Mouse (Mus musculus): ENCODE measurements at regions not wholly inside any gene's neighbourhood (a gene's known extent, or its start where the extent isn't known, plus 50 kb on each side); places are given as distances from the start of the nearest gene placed in this dataset.

GRCm38 (mm10) chr1:39096726-39097125, 96.8 kb upstream of the Npas2 start:
- no peaks in the 10 kb centered on the region for H3K36me3 ChIP-seq (ENCODE audit: control insufficient read depth, insufficient read depth, low read length)
- no peak overlapping the region for H3K4me2 ChIP-seq (ENCODE audit: low read length)
- H3K9me3 ChIP-seq (ENCODE audit: control insufficient read depth, low read length): no peaks in the 10 kb centered on the region
- H3K4me3 ChIP-seq (ENCODE audit: low read length): no peak overlapping the region
- no peaks in the 10 kb centered on the region for H3K27me3 ChIP-seq (replicated peaks; ENCODE audit: control insufficient read depth, insufficient read depth, low read length)
- no peak for ATAC-seq
- 90% methylated on average over 3 of the region's 3 CpGs for WGBS
- no peak overlapping the region for H3K27ac ChIP-seq (ENCODE audit: low read depth, low read length)
- H3K4me1 ChIP-seq (ENCODE audit: control insufficient read depth, insufficient read depth, low read depth, low read length): no peaks in the 10 kb centered on the region
- H3K9ac ChIP-seq (ENCODE audit: low read depth, low read length): no peak overlapping the region

GRCm38 (mm10) chr1:39097499-39097898, 96.0 kb upstream of the Npas2 start:
- no peak overlapping the region for H3K9ac ChIP-seq (ENCODE audit: low read depth, low read length)
- H3K9me3 ChIP-seq (ENCODE audit: control insufficient read depth, low read length): no peaks in the 10 kb centered on the region
- 88% methylated on average over 10 of the region's 10 CpGs for WGBS
- no peaks in the 10 kb centered on the region for H3K4me1 ChIP-seq (ENCODE audit: control insufficient read depth, insufficient read depth, low read depth, low read length)
- ATAC-seq: no peak
- no peak overlapping the region for H3K27ac ChIP-seq (ENCODE audit: low read depth, low read length)
- H3K4me3 ChIP-seq (ENCODE audit: low read length): no peak overlapping the region
- H3K36me3 ChIP-seq (ENCODE audit: control insufficient read depth, insufficient read depth, low read length): no peaks in the 10 kb centered on the region
- no peaks in the 10 kb centered on the region for H3K27me3 ChIP-seq (replicated peaks; ENCODE audit: control insufficient read depth, insufficient read depth, low read length)
- H3K4me2 ChIP-seq (ENCODE audit: low read length): no peak overlapping the region

GRCm38 (mm10) chr1:39098154-39098553, 95.4 kb upstream of the Npas2 start:
- H3K4me2 ChIP-seq (ENCODE audit: low read length): no peak overlapping the region
- no peaks in the 10 kb centered on the region for H3K27me3 ChIP-seq (replicated peaks; ENCODE audit: control insufficient read depth, insufficient read depth, low read length)
- no peaks in the 10 kb centered on the region for H3K36me3 ChIP-seq (ENCODE audit: control insufficient read depth, insufficient read depth, low read length)
- 87% methylated on average over 5 of the region's 5 CpGs for WGBS
- no peak overlapping the region for H3K27ac ChIP-seq (ENCODE audit: low read depth, low read length)
- ATAC-seq: no peak
- no peak overlapping the region for H3K4me3 ChIP-seq (ENCODE audit: low read length)
- H3K9me3 ChIP-seq (ENCODE audit: control insufficient read depth, low read length): no peaks in the 10 kb centered on the region
- no peak overlapping the region for H3K9ac ChIP-seq (ENCODE audit: low read depth, low read length)
- H3K4me1 ChIP-seq (ENCODE audit: control insufficient read depth, insufficient read depth, low read depth, low read length): no peaks in the 10 kb centered on the region

- no peak overlapping the region for H3K9ac ChIP-seq (ENCODE audit: low read depth, low read length)
Measured at GRCm38 (mm10) chr1:39099246-39099645, 94.3 kb upstream of the Npas2 start.

GRCm38 (mm10) chr1:39100492-39100891, 93.0 kb upstream of the Npas2 start:
- Histone ChIP-seq H3K4me3 (ENCODE audit: low read length) (no peak overlapping the region), H3K27me3 (replicated peaks; ENCODE audit: control insufficient read depth, insufficient read depth, low read length) (no peaks in the 10 kb centered on the region), H3K4me2 (ENCODE audit: low read length) (no peak overlapping the region), H3K4me1 (ENCODE audit: control insufficient read depth, insufficient read depth, low read depth, low read length) (no peaks in the 10 kb centered on the region), H3K36me3 (ENCODE audit: control insufficient read depth, insufficient read depth, low read length) (no peaks in the 10 kb centered on the region), H3K9me3 (ENCODE audit: control insufficient read depth, low read length) (no peaks in the 10 kb centered on the region), H3K27ac (ENCODE audit: low read depth, low read length) (no peak overlapping the region), H3K9ac (ENCODE audit: low read depth, low read length) (no peak overlapping the region)
- ATAC-seq: no peak

More at GRCm38 (mm10) chr1:39099246-39099645, 94.3 kb upstream of the Npas2 start:
- Histone ChIP-seq H3K27ac (ENCODE audit: low read depth, low read length) (no peak overlapping the region), H3K4me3 (ENCODE audit: low read length) (no peak overlapping the region), H3K4me1 (ENCODE audit: control insufficient read depth, insufficient read depth, low read depth, low read length) (no peaks in the 10 kb centered on the region), H3K36me3 (ENCODE audit: control insufficient read depth, insufficient read depth, low read length) (no peaks in the 10 kb centered on the region), H3K9me3 (ENCODE audit: control insufficient read depth, low read length) (no peaks in the 10 kb centered on the region), H3K4me2 (ENCODE audit: low read length) (no peak overlapping the region), H3K27me3 (replicated peaks; ENCODE audit: control insufficient read depth, insufficient read depth, low read length) (no peaks in the 10 kb centered on the region)
- 87% methylated on average over 7 of the region's 7 CpGs for WGBS
- ATAC-seq: no peak

- no peaks in the 10 kb centered on the region for H3K4me1 ChIP-seq (ENCODE audit: control insufficient read depth, insufficient read depth, low read depth, low read length)
- no peak for ATAC-seq
Measured at GRCm38 (mm10) chr1:39102126-39102905, 91.2 kb upstream of the Npas2 start.

GRCm38 (mm10) chr1:39102989-39103910, 90.3 kb upstream of the Npas2 start:
- no peak for ATAC-seq
- H3K9me3 ChIP-seq (ENCODE audit: control insufficient read depth, low read length): no peaks in the 10 kb centered on the region
- no peak overlapping the region for H3K27ac ChIP-seq (ENCODE audit: low read depth, low read length)
- no peak overlapping the region for H3K4me2 ChIP-seq (ENCODE audit: low read length)
- no peaks in the 10 kb centered on the region for H3K27me3 ChIP-seq (replicated peaks; ENCODE audit: control insufficient read depth, insufficient read depth, low read length)
- H3K4me1 ChIP-seq (ENCODE audit: control insufficient read depth, insufficient read depth, low read depth, low read length): no peaks in the 10 kb centered on the region
- H3K4me3 ChIP-seq (ENCODE audit: low read length): no peak overlapping the region
- 84% methylated on average over 14 of the region's 14 CpGs for WGBS
- no peak overlapping the region for H3K9ac ChIP-seq (ENCODE audit: low read depth, low read length)
- H3K36me3 ChIP-seq (ENCODE audit: control insufficient read depth, insufficient read depth, low read length): no peaks in the 10 kb centered on the region

More at GRCm38 (mm10) chr1:39102126-39102905, 91.2 kb upstream of the Npas2 start:
- no peak overlapping the region for H3K9ac ChIP-seq (ENCODE audit: low read depth, low read length)
- H3K9me3 ChIP-seq (ENCODE audit: control insufficient read depth, low read length): no peaks in the 10 kb centered on the region
- no peak overlapping the region for H3K27ac ChIP-seq (ENCODE audit: low read depth, low read length)
- no peak overlapping the region for H3K4me3 ChIP-seq (ENCODE audit: low read length)
- WGBS: 90% methylated on average over 8 of the region's 8 CpGs
- no peaks in the 10 kb centered on the region for H3K36me3 ChIP-seq (ENCODE audit: control insufficient read depth, insufficient read depth, low read length)
- H3K27me3 ChIP-seq (replicated peaks; ENCODE audit: control insufficient read depth, insufficient read depth, low read length): no peaks in the 10 kb centered on the region
- no peak overlapping the region for H3K4me2 ChIP-seq (ENCODE audit: low read length)

- no peaks in the 10 kb centered on the region for H3K27me3 ChIP-seq (replicated peaks; ENCODE audit: control insufficient read depth, insufficient read depth, low read length)
- H3K4me3 ChIP-seq (ENCODE audit: low read length): no peak overlapping the region
- no peaks in the 10 kb centered on the region for H3K9me3 ChIP-seq (ENCODE audit: control insufficient read depth, low read length)
- H3K4me1 ChIP-seq (ENCODE audit: control insufficient read depth, insufficient read depth, low read depth, low read length): no peaks in the 10 kb centered on the region
- H3K9ac ChIP-seq (ENCODE audit: low read depth, low read length): no peak overlapping the region
- no peak overlapping the region for H3K4me2 ChIP-seq (ENCODE audit: low read length)
- H3K27ac ChIP-seq (ENCODE audit: low read depth, low read length): no peak overlapping the region
- no peaks in the 10 kb centered on the region for H3K36me3 ChIP-seq (ENCODE audit: control insufficient read depth, insufficient read depth, low read length)
- WGBS: 69% methylated on average over 17 of the region's 17 CpGs
- no peak for ATAC-seq
Measured at GRCm38 (mm10) chr1:39105546-39106371, 87.8 kb upstream of the Npas2 start.

- WGBS: 56% methylated on average over 4 of the region's 4 CpGs
- no peaks in the 10 kb centered on the region for H3K9me3 ChIP-seq (ENCODE audit: control insufficient read depth, low read length)
Measured at GRCm38 (mm10) chr1:39106372-39106643, 87.2 kb upstream of the Npas2 start.

More at GRCm38 (mm10) chr1:39106372-39106643, 87.2 kb upstream of the Npas2 start:
- H3K9ac ChIP-seq (ENCODE audit: low read depth, low read length): no peak overlapping the region
- no peaks in the 10 kb centered on the region for H3K4me1 ChIP-seq (ENCODE audit: control insufficient read depth, insufficient read depth, low read depth, low read length)
- no peaks in the 10 kb centered on the region for H3K36me3 ChIP-seq (ENCODE audit: control insufficient read depth, insufficient read depth, low read length)
- no peak overlapping the region for H3K27ac ChIP-seq (ENCODE audit: low read depth, low read length)
- no peaks in the 10 kb centered on the region for H3K27me3 ChIP-seq (replicated peaks; ENCODE audit: control insufficient read depth, insufficient read depth, low read length)
- no peak overlapping the region for H3K4me2 ChIP-seq (ENCODE audit: low read length)
- ATAC-seq: no peak
- no peak overlapping the region for H3K4me3 ChIP-seq (ENCODE audit: low read length)

Data from hindbrain, embryonic 16.5 days (tissue).